Mouse (Mus musculus): ENCODE results near the gene Gm10772. TPM values are rescaled to one million over a fixed set of nuclear protein-coding genes. Genes with fewer than 3 reads are reported as not detected.
"Not testable (repeated sequence)": the region's sequence is repeated elsewhere in the genome, so short reads cannot be mapped to it uniquely, and the experiment has no call there.

Gm10772 gene
- polyA plus RNA-seq (2014; fragmentation: Nextera tagmentation; extraction: Ambion mirVana), result not detected in 2 replicates

GRCm38 (mm10) chr13:66227473-66227872 lies at the start of gene Gm10772:
Gene Gm10772, minus strand, starts transcription at chr13:66227573.
- H3K4me1 ChIP-seq (ENCODE audit: control insufficient read depth, insufficient read depth, low read length); H3K36me3 ChIP-seq (ENCODE audit: control insufficient read depth, insufficient read depth, low read length); H3K4me2 ChIP-seq (ENCODE audit: low read depth); H3K27ac ChIP-seq (ENCODE audit: low read depth, low read length); H3K9me3 ChIP-seq (ENCODE audit: control insufficient read depth, low read length); H3K27me3 ChIP-seq (ENCODE audit: control insufficient read depth, insufficient read depth, low read length); H3K9ac ChIP-seq (ENCODE audit: low read length); ATAC-seq (ENCODE audit: insufficient read depth, low FRiP score, low TSS enrichment); H3K4me3 ChIP-seq (ENCODE audit: low read depth, low read length); DNase-seq (ENCODE audit: low spot score): not testable (repeated sequence)
- WGBS, result 100% methylated on average over 2 of the region's 3 CpGs

DNA sequence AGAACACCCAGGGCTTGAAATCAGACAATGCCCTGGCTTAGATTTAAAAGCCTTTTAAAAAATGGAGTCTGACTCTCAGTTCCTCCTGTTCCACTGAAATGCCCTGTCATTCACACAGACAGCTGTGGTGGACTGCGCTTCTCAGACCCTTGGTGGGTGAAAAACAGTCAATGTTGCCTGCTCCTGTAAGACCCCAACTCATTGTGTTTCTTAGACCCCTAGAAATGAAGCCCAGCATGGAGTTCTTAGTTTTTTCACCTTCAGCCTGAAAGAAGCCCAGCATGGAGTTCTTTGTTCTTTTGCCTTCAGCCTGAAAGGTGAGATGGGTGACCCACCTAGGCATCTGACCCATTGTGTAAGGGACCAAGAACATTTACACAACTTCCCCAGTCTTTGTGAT lies 36.5 kb upstream of the Gm10772 start:
- H3K36me3 ChIP-seq (ENCODE audit: control insufficient read depth, insufficient read depth, low read length); ATAC-seq (ENCODE audit: insufficient read depth, low FRiP score, low TSS enrichment); H3K27me3 ChIP-seq (ENCODE audit: control insufficient read depth, insufficient read depth, low read length); H3K4me3 ChIP-seq (ENCODE audit: low read depth, low read length); H3K9ac ChIP-seq (ENCODE audit: low read length); H3K9me3 ChIP-seq (ENCODE audit: control insufficient read depth, low read length); H3K4me2 ChIP-seq (ENCODE audit: low read depth); H3K4me1 ChIP-seq (ENCODE audit: control insufficient read depth, insufficient read depth, low read length); DNase-seq (ENCODE audit: low spot score); H3K27ac ChIP-seq (ENCODE audit: low read depth, low read length): not testable (repeated sequence)
- no CpG with 5 or more reads among the region's 1 CpGs for WGBS

DNA sequence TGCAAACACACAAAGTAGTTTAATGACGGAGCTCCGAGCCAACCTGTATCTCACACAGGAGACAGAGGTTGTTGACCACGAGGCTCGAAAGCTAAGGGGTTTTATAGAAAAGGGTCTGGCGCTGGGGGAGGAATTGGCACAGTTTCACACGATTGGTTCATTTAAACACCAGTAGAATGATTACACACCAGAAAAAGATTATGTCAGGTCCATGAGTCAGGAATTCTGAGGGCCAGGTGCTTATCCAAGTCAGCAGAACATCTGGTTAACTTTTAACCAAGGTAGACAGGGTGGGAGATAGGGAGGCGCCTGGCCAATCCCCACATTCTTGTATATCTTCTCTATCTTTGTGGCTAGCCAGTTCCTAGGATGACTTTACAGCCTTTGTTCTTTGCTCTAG lies 35.8 kb upstream of the Gm10772 start:
- H3K9me3 ChIP-seq (ENCODE audit: control insufficient read depth, low read length); H3K27me3 ChIP-seq (ENCODE audit: control insufficient read depth, insufficient read depth, low read length); ATAC-seq (ENCODE audit: insufficient read depth, low FRiP score, low TSS enrichment); H3K27ac ChIP-seq (ENCODE audit: low read depth, low read length); H3K4me3 ChIP-seq (ENCODE audit: low read depth, low read length); H3K36me3 ChIP-seq (ENCODE audit: control insufficient read depth, insufficient read depth, low read length); H3K9ac ChIP-seq (ENCODE audit: low read length); DNase-seq (ENCODE audit: low spot score); H3K4me2 ChIP-seq (ENCODE audit: low read depth); H3K4me1 ChIP-seq (ENCODE audit: control insufficient read depth, insufficient read depth, low read length): not testable (repeated sequence)
- whole genome bisulfite sequencing, result no CpG with 5 or more reads among the region's 7 CpGs

DNA sequence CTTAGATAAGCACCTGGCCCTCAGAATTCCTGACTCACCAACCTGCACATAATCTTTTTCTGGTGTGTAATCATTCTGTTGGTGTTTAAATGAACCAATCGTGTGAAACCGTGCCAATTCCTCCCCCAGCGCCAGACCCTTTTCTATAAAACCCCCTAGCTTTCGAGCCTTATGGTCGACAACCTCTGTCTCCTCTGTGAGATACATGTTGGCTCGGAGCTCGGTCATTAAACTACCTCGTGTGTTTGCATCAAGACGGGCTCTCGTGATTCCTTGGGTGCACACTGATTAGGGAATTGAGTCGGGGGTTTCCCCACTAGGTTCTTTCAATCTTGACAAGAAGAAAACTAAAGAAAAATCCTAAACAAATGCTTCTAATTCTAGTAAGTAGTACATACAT lies 13.0 kb downstream of the Gm10772 start:
- Histone ChIP-seq H3K36me3 (ENCODE audit: control insufficient read depth, insufficient read depth, low read length) (no peaks in the 10 kb centered on the region), H3K27ac (ENCODE audit: low read depth, low read length) (no peak overlapping the region), H3K9me3 (ENCODE audit: control insufficient read depth, low read length) (no peaks in the 10 kb centered on the region), H3K4me2 (ENCODE audit: low read depth) (no peak overlapping the region), H3K4me1 (ENCODE audit: control insufficient read depth, insufficient read depth, low read length) (no peaks in the 10 kb centered on the region), H3K27me3 (ENCODE audit: control insufficient read depth, insufficient read depth, low read length) (no peaks in the 10 kb centered on the region), H3K4me3 (ENCODE audit: low read depth, low read length) (no peak overlapping the region), H3K9ac (ENCODE audit: low read length) (no peak overlapping the region)
- WGBS, result no CpG with 5 or more reads among the region's 11 CpGs
- no peak for ATAC-seq (ENCODE audit: insufficient read depth, low FRiP score, low TSS enrichment)
- no peak for DNase-seq (ENCODE audit: low spot score)

- not testable (repeated sequence) for H3K4me3 ChIP-seq (ENCODE audit: low read depth, low read length); DNase-seq (ENCODE audit: low spot score); ATAC-seq (ENCODE audit: insufficient read depth, low FRiP score, low TSS enrichment); H3K36me3 ChIP-seq (ENCODE audit: control insufficient read depth, insufficient read depth, low read length); H3K4me1 ChIP-seq (ENCODE audit: control insufficient read depth, insufficient read depth, low read length); H3K9me3 ChIP-seq (ENCODE audit: control insufficient read depth, low read length); H3K4me2 ChIP-seq (ENCODE audit: low read depth); H3K9ac ChIP-seq (ENCODE audit: low read length); H3K27me3 ChIP-seq (ENCODE audit: control insufficient read depth, insufficient read depth, low read length); H3K27ac ChIP-seq (ENCODE audit: low read depth, low read length)
- WGBS, result no CpG with 5 or more reads among the region's 1 CpGs
Measured at GRCm38 (mm10) chr13:66213811-66214210, 13.6 kb downstream of the Gm10772 start.

- H3K27ac ChIP-seq (ENCODE audit: low read depth, low read length); H3K9ac ChIP-seq (ENCODE audit: low read length); ATAC-seq (ENCODE audit: insufficient read depth, low FRiP score, low TSS enrichment); DNase-seq (ENCODE audit: low spot score); H3K9me3 ChIP-seq (ENCODE audit: control insufficient read depth, low read length); H3K4me3 ChIP-seq (ENCODE audit: low read depth, low read length); H3K36me3 ChIP-seq (ENCODE audit: control insufficient read depth, insufficient read depth, low read length); H3K4me2 ChIP-seq (ENCODE audit: low read depth); H3K27me3 ChIP-seq (ENCODE audit: control insufficient read depth, insufficient read depth, low read length); H3K4me1 ChIP-seq (ENCODE audit: control insufficient read depth, insufficient read depth, low read length): not testable (repeated sequence)
- WGBS, result 81% methylated on average over 4 of the region's 12 CpGs
Measured at GRCm38 (mm10) chr13:66179172-66179571, 48.2 kb downstream of the Gm10772 start.

Other genes starting within 250 kb of the Gm10772 start
- not detected in 2 replicates for gene Gm10324, start 108.0 kb downstream of the Gm10772 start, polyA plus RNA-seq (2014; fragmentation: Nextera tagmentation; extraction: Ambion mirVana)
- not detected in 2 replicates for gene 2410141K09Rik, start 213.5 kb upstream of the Gm10772 start, polyA plus RNA-seq (2014; fragmentation: Nextera tagmentation; extraction: Ambion mirVana)

All from neural tube, embryonic 11.5 days (tissue).